Mouse (Mus musculus): Measurements from ENCODE around the gene Corin.
A peak's percentile ranks its signal among the peaks of the same experiment; 100 is the strongest.

Corin gene

GRCm38 (mm10) chr5:72441181-72441580 lies 63.1 kb downstream of the Corin start:
- no peak for DNase-seq (ENCODE audit: low spot score)

GRCm38 (mm10) chr5:72435085-72435484 lies 69.2 kb downstream of the Corin start:
- DNase-seq (ENCODE audit: low spot score): no peak

- peak; percentile 22 for DNase-seq (ENCODE audit: low spot score)
Observed at GRCm38 (mm10) chr5:72431856-72432255, 72.4 kb downstream of the Corin start.

- DNase-seq (ENCODE audit: low spot score): no peak
Observed at GRCm38 (mm10) chr5:72427556-72427955, 76.7 kb downstream of the Corin start.

GRCm38 (mm10) chr5:72425342-72426010 lies 78.8 kb downstream of the Corin start:
- DNase-seq (ENCODE audit: low spot score): no peak

GRCm38 (mm10) chr5:72411874-72412329 lies 92.4 kb downstream of the Corin start:
- DNase-seq (ENCODE audit: low spot score): peak; percentile 54

- peak; percentile 13 for DNase-seq (ENCODE audit: low spot score)
Observed at GRCm38 (mm10) chr5:72410841-72411240, 93.4 kb downstream of the Corin start.

GRCm38 (mm10) chr5:72403376-72403775 lies 100.9 kb downstream of the Corin start:
- no peak for DNase-seq (ENCODE audit: low spot score)

- DNase-seq (ENCODE audit: low spot score): no peak
Observed at GRCm38 (mm10) chr5:72402913-72403312, 101.4 kb downstream of the Corin start.

- no peak for DNase-seq (ENCODE audit: low spot score)
Observed at GRCm38 (mm10) chr5:72401778-72402177, 102.5 kb downstream of the Corin start.

GRCm38 (mm10) chr5:72401251-72401650 lies 103.0 kb downstream of the Corin start:
- DNase-seq (ENCODE audit: low spot score): no peak

- no peak for DNase-seq (ENCODE audit: low spot score)
Observed at GRCm38 (mm10) chr5:72382148-72382547, 122.1 kb downstream of the Corin start.

GRCm38 (mm10) chr5:72380616-72381015 lies 123.7 kb downstream of the Corin start:
- DNase-seq (ENCODE audit: low spot score): no peak

- no peak for DNase-seq (ENCODE audit: low spot score)
Observed at GRCm38 (mm10) chr5:72368004-72368403, 136.3 kb downstream of the Corin start.

GRCm38 (mm10) chr5:72365801-72366200 lies 138.5 kb downstream of the Corin start:
- no peak for DNase-seq (ENCODE audit: low spot score)

- no peak for DNase-seq (ENCODE audit: low spot score)
Observed at GRCm38 (mm10) chr5:72363838-72364237, 140.4 kb downstream of the Corin start.

GRCm38 (mm10) chr5:72353746-72354145 lies 150.5 kb downstream of the Corin start:
- no peak for DNase-seq (ENCODE audit: low spot score)

- peak; percentile 84 for DNase-seq (ENCODE audit: low spot score)
Observed at GRCm38 (mm10) chr5:72350081-72350758, 154.1 kb downstream of the Corin start.

- no peak for DNase-seq (ENCODE audit: low spot score)
Observed at GRCm38 (mm10) chr5:72348591-72348990, 155.7 kb downstream of the Corin start.

GRCm38 (mm10) chr5:72335873-72336272 lies 168.4 kb downstream of the Corin start:
- no peak for DNase-seq (ENCODE audit: low spot score)

- no peak for DNase-seq (ENCODE audit: low spot score)
Observed at GRCm38 (mm10) chr5:72332901-72333300, 171.4 kb downstream of the Corin start.

GRCm38 (mm10) chr5:72331217-72331616 lies 173.1 kb downstream of the Corin start:
- no peak for DNase-seq (ENCODE audit: low spot score)

- DNase-seq (ENCODE audit: low spot score): no peak
Observed at GRCm38 (mm10) chr5:72330648-72331047, 173.6 kb downstream of the Corin start.

- DNase-seq (ENCODE audit: low spot score): no peak
Observed at GRCm38 (mm10) chr5:72329453-72329852, 174.8 kb downstream of the Corin start.
